Mouse (Mus musculus) spleen, postnatal 4 days (tissue): ENCODE results near the gene Cask.

Experiments used
- DNase-seq, 2 experiments: peaks; one replicate each; pipeline ENCODE4 v3.0.0; 2022; ENCODE audit warnings: low spot score in 2 of 2

Gene Cask

DNA sequence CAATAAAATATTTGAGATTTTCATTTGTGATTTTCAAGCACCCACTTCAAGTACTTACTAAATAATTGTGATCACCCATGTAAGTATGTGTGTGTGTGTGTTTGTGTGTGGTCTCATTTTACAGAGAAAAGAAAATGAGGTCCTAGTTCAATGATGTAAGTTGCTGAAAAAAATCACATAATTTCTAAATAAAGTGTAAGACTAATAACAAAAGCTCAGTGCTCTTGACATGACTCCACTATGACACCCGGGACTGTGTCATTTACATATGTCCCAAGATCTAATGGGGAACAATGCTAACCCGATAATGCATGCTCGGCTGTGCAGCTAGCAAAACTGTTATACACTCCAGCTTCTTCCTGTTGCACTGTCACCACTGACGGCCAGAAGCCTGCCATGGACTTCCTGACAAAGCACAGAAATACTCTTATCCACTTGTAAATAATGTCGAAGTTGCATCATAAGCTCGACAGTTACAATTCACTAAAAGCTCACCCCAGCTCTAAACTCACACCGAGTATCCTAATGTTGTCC lies 130.8 kb downstream of the Cask start:
- DNase-seq, result no peak

DNA sequence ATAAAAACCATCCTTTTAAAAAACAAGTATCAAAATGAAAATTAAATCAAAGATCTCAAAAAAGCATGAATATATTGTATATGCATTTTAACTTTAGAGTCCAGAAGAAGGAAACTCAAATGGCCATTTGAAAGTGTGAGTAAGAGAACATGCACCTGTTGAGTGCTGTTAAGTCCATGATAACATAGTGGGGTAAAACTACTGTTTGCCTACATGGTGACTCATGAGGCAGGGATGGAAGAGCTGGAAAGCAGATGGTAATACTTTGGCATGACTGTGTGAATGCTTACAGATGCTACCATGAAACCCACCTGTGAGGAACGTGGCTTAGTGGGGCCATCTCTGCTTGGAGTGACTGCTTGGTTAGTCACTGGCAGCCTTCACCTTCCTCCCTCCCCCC lies 132.9 kb downstream of the Cask start:
- DNase-seq, result no peak

DNA sequence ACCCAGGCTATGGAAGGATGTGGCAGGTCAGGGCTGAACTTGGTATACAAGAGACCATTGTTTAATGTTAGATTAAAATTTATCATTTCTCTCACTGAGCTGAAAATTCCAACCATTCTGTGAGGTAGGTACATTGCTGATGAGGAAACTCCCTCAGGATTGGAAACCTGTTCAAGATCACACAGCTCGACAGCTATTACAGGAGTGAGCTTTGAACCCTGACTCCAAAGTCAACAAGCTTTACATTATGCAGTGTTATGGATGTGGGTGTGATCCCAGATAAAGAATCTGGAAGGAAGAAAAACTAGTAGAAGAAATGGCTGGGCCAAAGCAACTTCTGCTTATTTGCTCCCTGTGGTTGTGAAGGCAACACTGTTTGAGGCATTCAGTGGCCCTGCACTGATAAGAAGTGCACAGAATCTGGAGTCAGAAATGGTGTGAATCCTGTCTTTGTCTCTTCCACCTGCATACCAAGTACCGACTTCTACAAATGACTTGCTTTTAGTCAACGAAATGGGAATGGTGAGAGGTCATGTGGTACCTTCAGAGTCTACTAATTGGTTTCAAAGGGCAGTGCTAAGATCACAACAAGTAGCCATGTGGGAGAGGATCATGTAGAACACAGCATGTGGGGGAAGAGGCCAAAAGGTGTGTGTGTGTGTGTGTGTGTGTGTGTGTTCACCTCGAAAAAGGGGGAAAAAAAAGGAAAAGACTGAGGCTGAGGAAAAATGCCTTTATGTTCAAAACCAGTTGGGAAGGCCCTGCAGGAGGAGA lies 134.2 kb downstream of the Cask start:
- DNase-seq, result no peak

DNA sequence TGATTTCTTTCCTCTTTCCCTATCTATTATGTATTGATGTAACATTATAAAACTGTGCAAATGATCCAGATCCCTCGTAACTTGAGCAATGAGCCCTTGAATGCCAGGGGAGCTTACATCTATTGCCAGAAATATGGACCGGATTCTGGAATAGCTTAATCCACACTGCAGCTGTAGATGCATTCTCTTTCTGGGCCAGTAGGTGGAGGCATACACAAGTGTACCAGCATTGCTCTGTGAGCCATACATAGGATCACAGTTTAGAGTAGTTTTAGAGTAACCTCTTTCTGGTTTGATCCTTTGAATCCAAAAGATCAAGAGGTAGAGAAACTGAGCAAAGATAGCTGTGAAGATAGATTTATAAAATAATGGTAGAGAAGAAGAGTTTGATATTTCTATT lies 141.0 kb downstream of the Cask start:
- peak in 1 of 2 experiments; percentile 13 for DNase-seq

DNA sequence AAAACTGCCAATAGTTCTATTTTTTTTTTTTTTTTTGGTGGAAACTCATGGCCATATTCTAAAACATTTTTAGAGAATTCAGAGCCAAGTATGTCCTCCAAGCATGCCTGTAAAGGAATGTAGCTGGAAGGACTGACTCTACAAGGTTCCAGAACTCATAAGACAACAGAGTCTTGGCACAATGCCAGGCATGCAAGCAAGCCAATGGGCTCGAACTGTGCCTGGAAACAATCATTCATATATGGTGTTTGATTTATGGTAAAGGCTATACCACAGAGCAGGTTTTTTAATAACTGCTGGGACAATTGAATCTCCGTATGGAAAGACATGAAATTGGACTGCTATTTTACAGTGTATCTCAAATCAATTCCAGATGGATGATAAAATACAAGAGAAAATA lies 146.1 kb downstream of the Cask start:
- DNase-seq, result no peak

DNA sequence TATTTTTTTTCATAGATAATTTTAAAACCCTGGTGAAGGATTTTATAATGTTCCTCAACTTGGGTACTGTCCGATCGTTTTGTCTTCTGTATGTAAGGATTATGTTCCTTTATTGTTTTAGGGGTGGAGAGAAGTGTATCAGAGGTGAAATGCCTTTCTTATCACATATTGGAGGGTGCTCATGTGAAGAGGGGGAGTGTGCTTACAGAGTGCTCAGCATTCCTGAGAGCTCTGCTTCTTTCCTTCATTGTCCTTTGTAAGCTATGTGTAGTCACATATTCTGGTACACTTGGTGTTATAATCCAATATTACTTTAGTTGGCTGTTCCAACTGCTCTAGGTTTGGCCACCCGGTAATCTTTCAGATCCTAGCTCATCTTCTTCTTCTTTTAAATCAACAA lies 150.5 kb downstream of the Cask start:
- DNase-seq, result no peak

DNA sequence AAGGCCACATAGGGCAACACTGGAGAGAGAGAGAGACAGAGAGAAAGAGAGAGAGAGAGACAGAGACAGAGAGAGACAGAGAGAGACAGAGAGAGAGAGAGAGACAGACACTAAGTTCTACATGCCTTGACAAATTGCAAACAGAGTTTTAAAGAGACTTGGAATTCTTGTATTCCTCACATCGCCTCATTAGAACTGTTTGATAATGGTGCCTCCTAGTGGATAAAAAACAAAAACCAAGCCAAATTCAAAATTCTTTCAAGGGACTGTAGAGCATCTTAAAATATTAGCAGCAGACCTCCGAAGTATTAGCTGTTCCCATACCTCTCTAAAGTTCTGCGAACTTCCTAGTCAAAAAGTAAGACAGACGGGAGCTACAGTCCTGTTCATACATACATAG lies 159.3 kb downstream of the Cask start:
- no peak for DNase-seq

DNA sequence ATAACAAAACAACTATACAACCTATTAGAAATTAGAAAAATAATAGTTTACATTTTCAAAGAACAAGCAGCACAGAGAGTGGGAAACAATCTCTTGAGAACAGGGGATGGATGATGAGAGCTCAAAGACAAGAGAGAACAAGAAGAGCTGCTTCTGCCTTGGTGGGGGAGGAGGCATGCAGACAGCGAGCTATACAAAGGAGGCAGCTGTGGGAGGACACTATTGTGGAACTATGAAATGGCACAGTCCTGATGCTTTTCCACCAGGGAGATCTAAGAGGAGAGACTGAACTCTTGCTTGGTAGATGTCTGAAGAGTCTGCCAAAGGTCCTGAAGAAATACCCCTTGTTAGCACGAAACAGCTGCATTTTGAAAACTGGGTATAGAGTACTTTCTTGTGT lies 162.8 kb downstream of the Cask start:
- no peak for DNase-seq

DNA sequence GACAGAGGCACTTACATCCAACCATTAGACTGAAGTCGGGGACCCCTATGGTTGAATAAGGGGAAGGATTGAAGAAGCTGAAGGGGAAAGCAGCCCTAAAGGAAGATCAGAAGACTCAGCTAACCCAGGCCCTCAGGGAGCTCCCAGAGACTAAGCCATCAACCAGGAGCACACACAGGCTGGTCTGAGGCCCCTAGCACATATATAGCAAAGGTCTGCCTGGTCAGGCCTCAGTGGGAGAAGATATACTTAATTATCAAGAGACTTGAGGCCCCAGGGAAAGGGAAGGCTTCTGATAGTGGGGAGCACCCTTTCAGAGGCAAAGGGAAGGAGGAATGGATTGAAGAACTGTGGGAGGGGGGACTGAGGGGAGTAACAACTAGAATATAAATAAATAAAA lies 164.6 kb downstream of the Cask start:
- no peak for DNase-seq

DNA sequence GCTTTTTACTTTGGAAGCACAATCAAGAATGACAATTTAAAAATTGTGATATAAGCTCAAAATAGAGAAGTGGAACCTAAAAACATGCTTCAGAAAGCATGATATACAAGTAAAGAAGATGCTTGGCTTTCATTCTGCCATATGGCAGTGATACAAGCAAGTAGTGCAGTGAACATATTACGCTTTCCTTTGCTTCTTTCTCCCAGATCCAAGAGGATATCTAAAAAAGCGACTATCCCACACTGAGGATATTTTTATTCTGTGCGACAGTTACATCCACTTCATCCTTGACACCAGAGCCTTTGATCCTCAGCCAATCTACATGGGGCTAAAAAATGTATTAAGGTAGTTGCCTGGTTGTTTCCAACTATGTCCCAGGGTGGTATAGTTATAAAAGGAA lies 169.4 kb downstream of the Cask start:
- DNase-seq, result no peak

DNA sequence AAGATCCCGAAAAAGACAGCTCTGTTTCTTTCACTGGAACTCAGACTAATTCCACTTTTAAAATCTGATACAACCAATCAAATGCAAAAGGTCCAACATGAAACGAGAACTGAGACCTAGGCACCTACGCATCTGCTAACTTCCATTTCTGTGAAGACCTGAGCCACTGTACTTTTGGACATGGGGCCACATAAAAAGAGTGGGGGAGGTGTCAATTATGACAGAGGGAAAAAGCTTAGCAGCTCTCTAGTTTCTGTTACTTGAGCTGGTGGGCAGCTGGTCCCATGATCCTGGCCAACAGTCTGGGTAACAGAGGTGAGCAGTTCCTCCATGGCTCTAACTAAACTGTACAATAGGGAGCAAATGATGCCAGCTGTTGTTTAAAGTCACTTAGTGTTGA lies 178.2 kb downstream of the Cask start:
- no peak for DNase-seq

DNA sequence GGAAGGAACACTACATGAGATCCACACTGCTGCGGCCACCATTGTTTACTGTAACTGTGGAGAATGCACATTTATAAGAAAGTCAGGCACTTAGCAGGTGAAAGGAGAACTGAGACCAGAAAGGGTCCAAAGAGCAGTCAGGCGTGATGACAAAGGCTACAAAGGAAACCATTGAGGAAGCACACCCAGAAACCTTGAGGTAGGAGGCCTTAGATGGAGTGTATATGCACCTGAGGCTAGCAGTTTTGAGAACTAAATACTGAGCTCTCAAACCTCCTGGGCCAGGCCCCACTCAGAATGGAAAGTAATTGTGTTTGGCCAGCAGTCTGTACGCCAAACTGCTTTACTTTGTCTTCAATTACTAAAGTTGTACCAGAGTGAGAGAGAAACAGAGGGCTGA lies 180.8 kb downstream of the Cask start:
- no peak for DNase-seq

DNA sequence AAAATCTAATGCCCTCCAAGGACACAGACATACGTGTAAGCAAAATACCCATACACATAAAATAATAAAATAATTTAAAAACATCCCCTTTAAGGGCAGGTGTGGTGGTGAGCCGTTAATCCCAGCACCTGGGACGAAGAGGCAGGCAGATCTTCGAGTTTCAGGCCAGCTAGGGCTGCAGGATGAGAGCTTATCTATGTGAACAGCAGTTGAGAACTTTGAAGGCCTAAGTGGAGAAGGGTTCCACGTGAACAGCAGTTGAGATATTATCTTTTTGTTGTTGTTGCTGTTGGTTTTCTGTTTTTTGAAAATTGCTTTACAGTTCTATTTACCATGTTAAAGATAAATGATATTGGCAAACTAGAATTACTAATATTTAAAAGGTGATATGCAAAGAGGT lies 182.3 kb downstream of the Cask start:
- no peak for DNase-seq

DNA sequence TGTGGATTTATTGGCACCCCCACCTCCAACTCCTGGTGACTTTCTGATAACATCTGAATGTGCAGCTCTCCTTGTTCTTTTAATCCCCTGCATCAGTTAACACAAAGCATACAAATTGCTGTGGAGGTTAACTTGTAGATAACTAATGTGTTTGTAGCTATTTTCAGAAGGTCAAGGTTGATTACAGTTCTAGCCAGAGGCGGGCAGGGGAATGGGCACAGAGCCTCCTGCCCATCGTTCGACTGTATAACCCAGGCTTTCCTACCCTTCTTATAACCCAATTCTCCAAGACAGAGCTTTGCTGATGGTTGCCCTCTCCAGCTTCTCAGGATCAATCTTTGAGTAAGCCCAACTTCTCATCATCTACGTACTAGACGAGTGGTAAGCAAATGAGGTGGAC lies 190.1 kb downstream of the Cask start, which contains the start of gene Gpr82:
Gene Gpr82, plus strand, starts transcription at position 301 of the 400 bp plus-strand sequence.
- no peak for DNase-seq

DNA sequence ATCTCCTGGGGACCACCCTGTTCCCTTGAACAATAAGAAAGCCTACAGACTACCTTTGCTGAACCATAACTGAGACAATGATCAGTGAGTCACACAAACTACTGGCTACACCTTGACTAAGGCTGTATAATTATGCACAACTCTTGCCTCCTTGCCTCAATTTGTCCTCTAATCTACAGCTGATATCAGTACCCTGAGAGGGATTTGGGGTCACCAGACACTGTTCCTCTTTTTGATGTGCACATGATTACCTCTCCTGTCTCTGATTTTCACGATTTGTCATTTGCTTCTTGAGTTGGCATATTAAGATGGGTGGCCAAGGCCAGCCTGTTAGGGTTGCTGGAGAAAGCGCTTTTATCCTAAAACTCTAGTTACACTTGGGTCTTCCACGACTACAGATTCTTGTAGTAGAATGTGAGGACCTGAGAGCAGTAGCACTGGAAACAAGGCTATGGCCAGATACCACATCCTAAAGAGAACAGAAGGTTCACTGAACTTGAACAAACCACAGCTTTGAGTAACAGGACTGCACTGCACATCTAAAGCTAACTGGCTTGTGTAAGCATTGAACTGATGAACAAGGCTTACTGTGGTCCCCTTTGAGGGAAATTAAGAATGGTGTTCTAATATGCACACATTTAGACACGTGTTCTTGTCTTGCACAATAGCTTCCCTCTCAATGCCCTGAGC lies 191.8 kb downstream of the Cask start:
- DNase-seq, result no peak

DNA sequence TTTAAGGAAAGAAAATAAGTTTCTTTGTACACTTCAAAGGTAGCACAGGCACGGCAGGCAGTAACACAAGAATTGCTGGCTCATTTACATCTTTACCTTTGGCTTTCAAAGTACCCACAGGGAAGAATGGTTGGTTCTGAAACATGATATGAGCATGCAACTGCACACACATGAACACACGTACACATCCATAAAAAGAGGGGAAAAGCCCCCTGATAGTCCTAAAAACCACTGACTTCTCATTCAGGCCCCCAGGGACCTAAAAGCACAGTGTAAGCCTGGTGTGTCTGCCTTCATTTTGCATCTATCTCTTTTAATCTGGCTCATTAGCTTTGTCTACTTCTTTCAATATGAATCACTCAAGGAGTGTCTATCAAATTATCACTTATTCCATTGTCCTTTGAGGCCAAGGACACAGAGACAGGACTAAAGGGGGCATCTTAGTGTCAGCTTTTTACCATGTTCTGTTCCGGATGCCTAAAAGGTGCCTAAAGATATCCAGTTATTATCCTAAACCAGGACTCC lies 192.5 kb downstream of the Cask start:
- DNase-seq, result no peak

DNA sequence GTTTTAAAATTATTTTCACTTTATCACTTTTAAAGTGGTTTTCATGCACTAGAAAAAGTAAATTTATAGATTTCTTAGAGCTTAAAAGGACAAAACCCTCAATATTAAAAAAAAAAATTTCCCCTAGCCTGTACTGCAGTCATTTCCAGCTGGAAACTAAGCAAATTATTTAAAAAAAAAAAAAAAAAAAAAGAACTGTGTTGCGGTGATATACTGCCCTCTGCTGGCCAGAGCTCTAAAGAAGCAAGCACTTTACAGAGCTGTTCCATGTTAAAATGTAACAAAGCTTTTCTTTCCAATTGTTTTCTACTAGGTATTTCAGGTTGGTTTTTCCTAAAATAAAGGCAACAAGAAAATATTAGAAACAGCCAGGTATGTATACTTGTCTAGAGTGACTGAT lies 194.4 kb downstream of the Cask start:
- peak; percentile 52 to 80 for DNase-seq

DNA sequence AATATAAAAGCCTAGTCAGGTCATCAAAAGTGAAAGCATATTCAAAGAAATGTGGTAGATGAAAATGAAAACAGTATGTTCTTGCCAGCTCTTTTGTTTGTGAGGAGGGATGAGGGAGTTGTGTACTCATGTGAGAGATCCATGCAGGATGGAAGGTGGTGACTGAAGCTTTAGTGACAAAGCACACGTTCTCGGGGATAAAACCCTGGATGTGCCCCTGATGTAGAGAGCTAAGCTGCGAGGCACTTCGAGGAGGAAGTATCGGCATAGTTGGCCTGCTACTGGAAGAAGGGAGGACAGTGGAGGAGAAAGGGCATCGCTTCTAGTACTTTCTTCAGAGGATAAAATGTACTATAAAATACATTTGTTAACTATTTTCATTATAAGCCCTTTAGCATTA lies 195.3 kb downstream of the Cask start:
- no peak for DNase-seq

DNA sequence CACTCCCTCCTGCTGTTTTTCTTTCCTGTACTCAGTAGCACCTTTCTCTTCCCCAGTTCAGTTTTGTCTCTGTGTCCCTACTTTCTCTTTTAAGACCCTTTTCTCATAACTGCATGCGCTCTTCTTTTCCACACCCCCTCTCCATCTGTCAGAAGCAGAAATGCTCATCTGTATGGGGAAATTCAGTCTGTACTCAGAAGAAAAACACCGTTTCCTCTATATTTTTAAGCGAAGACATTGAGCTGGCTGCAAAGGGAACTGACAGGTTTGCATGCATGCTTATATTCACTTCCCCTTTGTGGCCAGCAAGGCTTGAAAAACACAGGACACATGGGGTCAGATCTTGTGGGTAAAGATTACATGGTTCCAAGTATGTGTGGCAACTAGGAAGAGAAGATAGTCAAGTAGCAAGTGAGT lies 196.2 kb downstream of the Cask start:
- peak in 1 of 2 experiments; percentile 13 for DNase-seq

DNA sequence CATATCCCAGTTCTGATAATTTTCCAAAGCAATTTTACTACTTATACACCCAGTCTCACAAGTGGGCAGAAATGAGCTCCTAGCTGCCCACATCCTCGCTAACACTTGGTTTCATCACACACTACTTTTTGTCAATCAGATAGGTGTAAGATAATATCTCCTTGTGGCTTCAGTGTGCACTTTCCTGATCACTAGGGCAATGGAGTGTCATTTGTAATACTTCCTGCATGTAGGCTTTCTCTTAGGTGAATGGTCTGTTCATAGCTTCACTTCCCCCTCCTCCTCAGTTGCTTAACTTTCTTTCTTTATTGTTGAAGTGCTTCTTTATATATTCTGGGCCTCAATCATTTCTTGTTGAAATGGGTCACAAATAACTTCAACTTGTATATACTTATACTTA lies 198.9 kb downstream of the Cask start:
- DNase-seq, result no peak

DNA sequence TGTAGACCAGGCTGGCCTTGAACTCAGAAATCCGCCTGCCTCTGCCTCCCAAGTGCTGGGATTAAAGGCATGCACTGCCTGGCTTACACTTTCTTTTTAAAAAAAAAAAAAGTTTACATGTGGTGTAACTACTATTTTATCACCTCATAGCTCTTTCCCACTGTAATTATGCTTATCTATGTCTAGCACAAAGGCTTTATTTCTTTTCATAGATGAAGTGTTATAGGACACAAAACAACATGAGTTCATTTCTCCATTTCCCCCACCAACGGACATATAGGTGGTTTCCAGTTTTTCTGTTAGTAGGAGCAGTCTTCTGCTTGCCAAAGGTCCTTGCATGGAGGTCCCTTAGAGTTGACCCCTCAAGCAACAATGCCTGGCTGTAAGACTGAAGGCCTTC lies 199.3 kb downstream of the Cask start:
- DNase-seq, result no peak

DNA sequence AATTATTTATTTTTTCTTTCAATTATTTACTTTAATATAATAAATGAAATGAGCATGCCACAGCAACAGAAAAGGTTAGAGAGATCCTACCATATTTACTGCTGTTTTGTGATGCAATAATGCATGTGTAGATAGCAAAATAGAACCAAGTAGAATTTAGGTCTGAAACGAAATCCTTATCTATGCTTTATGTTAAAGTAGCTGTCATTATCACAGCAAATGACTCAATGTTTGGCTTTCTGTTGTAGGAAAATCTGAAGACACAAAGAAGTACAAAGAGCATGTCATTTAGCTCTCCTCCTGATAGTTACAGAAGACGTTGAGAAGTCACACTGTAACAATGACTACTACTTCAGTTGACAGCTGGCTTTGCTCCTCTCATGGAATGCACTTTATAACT lies 212.3 kb downstream of the Cask start:
- no peak for DNase-seq

DNA sequence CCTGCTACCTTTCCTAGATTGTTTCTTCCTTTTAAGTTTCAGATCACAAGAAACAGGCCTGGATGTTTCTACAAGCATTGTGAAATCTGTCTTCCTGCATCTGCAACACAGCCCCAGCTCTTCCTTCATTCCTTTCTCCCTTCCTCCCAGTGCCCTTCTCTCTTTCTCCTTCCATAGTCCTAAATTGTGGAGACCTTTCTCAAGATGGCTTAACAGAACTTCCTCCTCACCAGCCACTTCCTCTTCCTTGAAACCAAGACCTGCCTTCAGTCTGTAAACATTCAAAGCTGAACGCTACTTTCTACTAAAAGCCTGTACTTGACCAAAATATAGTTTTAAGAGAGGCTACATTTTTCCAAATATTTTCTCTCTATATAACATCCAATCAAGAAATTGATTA lies 214.8 kb downstream of the Cask start:
- no peak for DNase-seq
